Mouse (Mus musculus) heart, embryonic 16.5 days (tissue): ENCODE measurements around the gene Evl. TPM values are rescaled to one million over a fixed set of nuclear protein-coding genes. Genes with fewer than 3 reads are reported as not detected.
A peak's percentile ranks its signal among the peaks of the same experiment; 100 is the strongest.

Experiments used
- ATAC-seq: fragments of 200-750 bp; cut with Nextera tagmentation; replicated peaks from 2 replicates; pipeline ENCODE4 v1.8.0; 2017; ENCODE audit warnings: moderate number of reproducible peaks; ENCODE audit not compliant: insufficient read depth, low FRiP score; ENCODE audit errors: extremely low read depth
- H3K27ac ChIP-seq: fragments of 300-500 bp; sonication (generic); 2 replicates; pipeline ENCODE4 v1.5.1; 2014; ENCODE audit warnings: mild to moderate bottlenecking, low read length, control low read depth, moderate library complexity
- H3K27me3 ChIP-seq: fragments of 300-500 bp; sonication (generic); 2 replicates; pipeline ENCODE4 v1.6.1; 2014; ENCODE audit warnings: low read length, mixed read lengths; ENCODE audit not compliant: control insufficient read depth, insufficient read depth
- H3K36me3 ChIP-seq: fragments of 300-500 bp; sonication (generic); 2 replicates; pipeline ENCODE4 v1.6.1; 2014; ENCODE audit not compliant: control insufficient read depth, insufficient read depth
- H3K4me1 ChIP-seq: fragments of 300-500 bp; sonication (generic); 2 replicates; pipeline ENCODE4 v1.6.1; 2014; ENCODE audit warnings: low read length, mixed read lengths; ENCODE audit not compliant: control insufficient read depth, insufficient read depth
- H3K4me2 ChIP-seq: fragments of 300-500 bp; sonication (generic); 2 replicates; pipeline ENCODE4 v1.6.1; 2014; ENCODE audit warnings: low read depth, mild to moderate bottlenecking, control low read depth, low read length
- H3K4me3 ChIP-seq: fragments of 300-500 bp; sonication (generic); 2 replicates; pipeline ENCODE4 v1.5.1; 2014; ENCODE audit warnings: mild to moderate bottlenecking, control low read depth, low read length
- H3K9ac ChIP-seq: fragments of 300-500 bp; sonication (generic); 2 replicates; pipeline ENCODE4 v1.6.1; 2014; ENCODE audit warnings: low read length, control low read depth
- H3K9me3 ChIP-seq: fragments of 300-500 bp; sonication (generic); replicated peaks from 2 replicates; pipeline ENCODE4 v1.6.1; 2016; ENCODE audit warnings: low read length; ENCODE audit not compliant: control insufficient read depth
- WGBS: fragments of 180-500 bp; shearing (Covaris S2); extraction: QIAGEN DNeasy Blood & Tissue Kit; methylation state at CpG from one replicate; pipeline ENCODE4 v1.1.7; 2014; 5-methylcytosine and 5-hydroxymethylcytosine counted together
- polyA plus RNA-seq: library from polyadenylated mRNA; unstranded; fragments of >200 nt; fragmentation: Nextera tagmentation; extraction: Ambion mirVana; gene quantifications from 2 replicates; pipeline ENCODE4 v1.2.1, GENCODE M21; 2015

Gene Evl
- polyA plus RNA-seq, 1 experiment from 2014 or later = 25.8 TPM

GRCm38 (mm10) chr12:108629556-108629955, 75.0 kb downstream of the Evl start:
- Histone ChIP-seq H3K27ac (no peak overlapping the region; the same call in 1 of the 2 replicates), H3K4me3 (no peak overlapping the region), H3K36me3 (no peaks in the 10 kb centered on the region), H3K9ac (no peak overlapping the region), H3K4me2 (no peak overlapping the region), H3K27me3 (no peaks in the 10 kb centered on the region), H3K4me1 (peaks cover 22% of the 10 kb centered on the region), H3K9me3 (no peaks in the 10 kb centered on the region)
- no peak for ATAC-seq
- WGBS = 74% methylated on average over 1 of the region's 1 CpGs

GRCm38 (mm10) chr12:108630741-108631688, 76.5 kb downstream of the Evl start:
- no peaks in the 10 kb centered on the region for H3K36me3 ChIP-seq
- H3K4me1 ChIP-seq = peaks cover 22% of the 10 kb centered on the region
- ATAC-seq = no peak; the same call in 1 of the 2 replicates
- H3K27ac ChIP-seq = peak overlapping the region; percentile 19; the same call in 1 of the 2 replicates
- H3K27me3 ChIP-seq = no peaks in the 10 kb centered on the region
- H3K9me3 ChIP-seq = no peaks in the 10 kb centered on the region
- no peak overlapping the region for H3K4me2 ChIP-seq
- 62% methylated on average over 6 of the region's 6 CpGs for WGBS
- H3K4me3 ChIP-seq = no peak overlapping the region
- no peak overlapping the region for H3K9ac ChIP-seq

GRCm38 (mm10) chr12:108632501-108632900, 78.0 kb downstream of the Evl start:
- Histone ChIP-seq H3K4me1 (peaks cover 27% of the 10 kb centered on the region), H3K4me2 (no peak overlapping the region), H3K27ac (no peak overlapping the region), H3K9me3 (no peaks in the 10 kb centered on the region), H3K4me3 (no peak overlapping the region), H3K27me3 (no peaks in the 10 kb centered on the region), H3K9ac (no peak overlapping the region), H3K36me3 (no peaks in the 10 kb centered on the region)
- ATAC-seq = no peak

GRCm38 (mm10) chr12:108634031-108634430, 79.5 kb downstream of the Evl start:
- Histone ChIP-seq H3K9me3 (no peaks in the 10 kb centered on the region), H3K9ac (no peak overlapping the region), H3K4me2 (no peak overlapping the region), H3K4me1 (peaks cover 34% of the 10 kb centered on the region), H3K36me3 (no peaks in the 10 kb centered on the region), H3K4me3 (no peak overlapping the region), H3K27ac (no peak overlapping the region), H3K27me3 (no peaks in the 10 kb centered on the region)
- no peak for ATAC-seq
- WGBS = 89% methylated on average over 1 of the region's 1 CpGs

- H3K9ac ChIP-seq = no peak overlapping the region
- no peaks in the 10 kb centered on the region for H3K9me3 ChIP-seq
- no peak overlapping the region; the same call in 1 of the 2 replicates for H3K4me3 ChIP-seq
- no peak overlapping the region for H3K4me2 ChIP-seq
- no peak overlapping the region for H3K27ac ChIP-seq
- peaks cover 26% of the 10 kb centered on the region for H3K4me1 ChIP-seq
- H3K36me3 ChIP-seq = no peaks in the 10 kb centered on the region
- no peaks in the 10 kb centered on the region for H3K27me3 ChIP-seq
- 77% methylated on average over 4 of the region's 4 CpGs for WGBS
- no peak for ATAC-seq
Measured at GRCm38 (mm10) chr12:108635501-108635900, 81.0 kb downstream of the Evl start.

- ATAC-seq = peak; percentile 61
- peak overlapping the region; percentile 57 for H3K27ac ChIP-seq
- no peaks in the 10 kb centered on the region for H3K9me3 ChIP-seq
- no peak overlapping the region for H3K4me3 ChIP-seq
- H3K9ac ChIP-seq = no peak overlapping the region
- no peaks in the 10 kb centered on the region for H3K36me3 ChIP-seq
- peaks cover 18% of the 10 kb centered on the region for H3K4me1 ChIP-seq
- 24% methylated on average over 5 of the region's 5 CpGs for WGBS
- peak overlapping the region; percentile 16 for H3K4me2 ChIP-seq
- H3K27me3 ChIP-seq = no peaks in the 10 kb centered on the region
Measured at GRCm38 (mm10) chr12:108637440-108637839, 82.9 kb downstream of the Evl start.

- no peaks in the 10 kb centered on the region for H3K9me3 ChIP-seq
- H3K27ac ChIP-seq = no peak overlapping the region
- no peak for ATAC-seq
Measured at GRCm38 (mm10) chr12:108639126-108639525, 84.6 kb downstream of the Evl start.

GRCm38 (mm10) chr12:108642019-108642418, 87.5 kb downstream of the Evl start:
- WGBS = 68% methylated on average over 3 of the region's 3 CpGs
- Histone ChIP-seq H3K9ac (no peak overlapping the region), H3K4me2 (no peak overlapping the region)

More at GRCm38 (mm10) chr12:108639126-108639525, 84.6 kb downstream of the Evl start:
- Histone ChIP-seq H3K4me1 (peaks cover 18% of the 10 kb centered on the region), H3K27me3 (no peaks in the 10 kb centered on the region), H3K4me2 (no peak overlapping the region), H3K36me3 (no peaks in the 10 kb centered on the region), H3K4me3 (no peak overlapping the region), H3K9ac (no peak overlapping the region)
- WGBS = 92% methylated on average over 3 of the region's 3 CpGs

GRCm38 (mm10) chr12:108646234-108646633, 91.7 kb downstream of the Evl start:
- WGBS = 87% methylated on average over 1 of the region's 1 CpGs
- no peaks in the 10 kb centered on the region for H3K9me3 ChIP-seq

More at GRCm38 (mm10) chr12:108642019-108642418, 87.5 kb downstream of the Evl start:
- H3K9me3 ChIP-seq = no peaks in the 10 kb centered on the region
- no peaks in the 10 kb centered on the region for H3K27me3 ChIP-seq
- H3K27ac ChIP-seq = no peak overlapping the region
- H3K4me1 ChIP-seq = peaks cover 18% of the 10 kb centered on the region
- no peak overlapping the region for H3K4me3 ChIP-seq
- no peak for ATAC-seq
- no peaks in the 10 kb centered on the region for H3K36me3 ChIP-seq

More at GRCm38 (mm10) chr12:108646234-108646633, 91.7 kb downstream of the Evl start:
- H3K27me3 ChIP-seq = no peaks in the 10 kb centered on the region
- no peak overlapping the region for H3K9ac ChIP-seq
- H3K4me3 ChIP-seq = no peak overlapping the region
- peaks cover 12% of the 10 kb centered on the region for H3K36me3 ChIP-seq
- no peak overlapping the region for H3K27ac ChIP-seq
- peaks cover 13% of the 10 kb centered on the region for H3K4me1 ChIP-seq
- no peak overlapping the region for H3K4me2 ChIP-seq
- ATAC-seq = no peak
